Mouse (Mus musculus) hindbrain, embryonic 10.5 days (tissue): ENCODE data around the gene Calml4. TPM values are rescaled to one million over a fixed set of nuclear protein-coding genes. Genes with fewer than 3 reads are reported as not detected.

Experiments
- DNase-seq: peaks from one replicate; pipeline ENCODE4 v3.0.0-alpha.2; 2017; ENCODE audit warnings: low spot score
- H3K27ac ChIP-seq: fragments of 300-500 bp; sonication (generic); 2 replicates; pipeline ENCODE4 v1.5.1; 2016; ENCODE audit warnings: mild to moderate bottlenecking, moderate library complexity
- H3K27me3 ChIP-seq: fragments of 300-500 bp; sonication (generic); 2 replicates; pipeline ENCODE4 v1.6.1; 2016; ENCODE audit warnings: mild to moderate bottlenecking; ENCODE audit not compliant: poor library complexity, insufficient read depth, severe bottlenecking
- H3K36me3 ChIP-seq: fragments of 300-500 bp; sonication (generic); 2 replicates; pipeline ENCODE4 v1.6.1; 2016; ENCODE audit warnings: mild to moderate bottlenecking, moderate library complexity
- H3K4me1 ChIP-seq: fragments of 300-500 bp; sonication (generic); replicated peaks from 2 replicates; pipeline ENCODE4 v1.6.1; 2016; ENCODE audit warnings: mild to moderate bottlenecking
- H3K4me3 ChIP-seq: fragments of 300-500 bp; sonication (generic); 2 replicates; pipeline ENCODE4 v1.5.1; 2016; ENCODE audit warnings: mild to moderate bottlenecking, moderate library complexity
- H3K9me3 ChIP-seq: fragments of 300-500 bp; sonication (generic); 2 replicates; pipeline ENCODE4 v1.6.1; 2016; ENCODE audit warnings: mild to moderate bottlenecking, moderate library complexity
- WGBS: fragments of 180-500 bp; shearing (Covaris S2); methylation state at CpG from one replicate; pipeline ENCODE4 v1.1.7; 2016; 5-methylcytosine and 5-hydroxymethylcytosine counted together
- polyA plus RNA-seq: library from polyadenylated mRNA; unstranded; fragments of >200 nt; fragmentation: Nextera tagmentation; extraction: Ambion mirVana; gene quantifications from 2 replicates; pipeline ENCODE4 v1.2.1, GENCODE M21; 2016

The Calml4 gene
- polyA plus RNA-seq, 1 experiment from 2014 or later: 6.4 TPM

DNA sequence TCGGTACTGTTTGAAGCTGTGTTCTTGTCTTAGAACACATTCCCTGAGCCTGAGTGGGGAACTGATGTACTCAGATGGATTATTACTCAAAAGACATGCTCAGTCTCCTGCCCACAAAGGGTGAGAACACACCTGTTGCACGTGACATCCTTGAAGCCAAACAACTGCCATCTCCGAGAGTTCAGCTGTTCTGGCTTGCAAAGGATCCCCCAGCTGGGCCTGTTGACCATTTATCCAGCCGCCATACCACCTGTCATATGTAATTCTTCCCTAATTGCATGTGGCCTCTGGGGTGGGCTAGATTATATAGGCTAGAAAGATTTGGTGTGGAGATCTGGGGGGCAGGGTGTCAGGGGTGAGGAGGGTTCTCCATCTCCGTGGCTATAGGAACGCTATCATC, 37.1 kb upstream of the Calml4 start:
- Histone ChIP-seq H3K4me3 (no peak overlapping the region), H3K9me3 (no peaks in the 10 kb centered on the region), H3K27me3 (no peaks in the 10 kb centered on the region), H3K4me1 (peaks cover 9% of the 10 kb centered on the region), H3K27ac (no peak overlapping the region), H3K36me3 (no peaks in the 10 kb centered on the region)
- no peak for DNase-seq
- WGBS: 87% methylated on average over 6 of the region's 6 CpGs

DNA sequence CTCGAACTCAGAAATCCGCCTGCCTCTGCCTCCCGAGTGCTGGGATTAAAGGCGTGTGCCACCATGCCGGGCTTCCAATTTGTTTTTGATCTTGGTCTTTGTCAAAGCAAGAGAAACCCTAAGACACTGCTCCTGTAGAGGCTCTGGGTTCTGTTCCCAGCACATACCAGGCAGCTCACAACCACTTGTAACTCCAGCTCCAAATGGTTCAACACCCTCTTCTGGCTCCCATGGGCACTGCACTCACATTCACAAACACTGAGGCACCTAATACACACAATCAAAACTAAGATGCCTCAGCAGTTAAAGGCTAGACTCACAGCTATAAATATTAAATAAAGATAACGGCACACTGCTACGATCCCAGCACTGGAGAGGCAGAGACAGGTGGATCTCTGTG, 36.1 kb upstream of the Calml4 start:
- WGBS: 96% methylated on average over 7 of the region's 7 CpGs

DNA sequence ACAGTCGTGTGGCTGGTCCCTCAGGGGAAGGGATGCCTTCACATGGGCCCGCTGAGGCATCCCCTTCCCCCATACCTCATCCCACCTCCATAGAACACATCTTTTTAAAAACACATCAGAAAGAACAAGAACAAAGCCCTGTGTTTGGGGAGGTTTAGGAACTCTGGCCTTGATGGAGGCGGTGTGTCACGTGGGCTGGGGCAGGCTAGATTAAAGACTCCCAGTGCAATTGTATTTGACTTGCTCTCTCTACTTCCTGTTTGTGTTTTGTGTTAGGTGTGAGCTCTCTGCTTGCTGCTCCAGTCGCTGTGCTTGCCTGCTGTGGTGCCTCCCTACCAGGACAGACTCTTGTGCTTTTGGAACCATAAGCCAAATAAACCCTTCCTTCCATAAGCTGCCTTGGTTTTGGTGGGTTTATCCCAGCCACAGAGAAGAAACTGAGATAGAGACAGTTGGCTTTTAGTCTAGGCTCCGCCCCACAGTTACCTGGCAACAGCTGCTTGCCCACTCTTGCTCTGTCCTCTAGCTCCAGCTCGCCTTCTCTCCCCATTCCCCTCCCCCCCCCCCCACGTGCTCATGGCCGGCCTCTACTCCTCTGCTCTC, 32.0 kb upstream of the Calml4 start:
- no peaks in the 10 kb centered on the region for H3K27me3 ChIP-seq
- peak overlapping the region; percentile 87 for H3K27ac ChIP-seq
- no peaks in the 10 kb centered on the region for H3K36me3 ChIP-seq
- H3K4me3 ChIP-seq: peak overlapping the region; percentile 14; the same call in 1 of the 2 replicates
- no peaks in the 10 kb centered on the region for H3K9me3 ChIP-seq
- 5% methylated on average over 9 of the region's 9 CpGs for WGBS
- peak; percentile 65 for DNase-seq
- peaks cover 42% of the 10 kb centered on the region for H3K4me1 ChIP-seq

More for the DNA sequence above, 36.1 kb upstream of the Calml4 start:
- H3K36me3 ChIP-seq: no peaks in the 10 kb centered on the region
- peaks cover 19% of the 10 kb centered on the region for H3K4me1 ChIP-seq
- no peak overlapping the region for H3K4me3 ChIP-seq
- H3K27me3 ChIP-seq: no peaks in the 10 kb centered on the region
- no peak overlapping the region for H3K27ac ChIP-seq
- no peak for DNase-seq
- H3K9me3 ChIP-seq: no peaks in the 10 kb centered on the region

DNA sequence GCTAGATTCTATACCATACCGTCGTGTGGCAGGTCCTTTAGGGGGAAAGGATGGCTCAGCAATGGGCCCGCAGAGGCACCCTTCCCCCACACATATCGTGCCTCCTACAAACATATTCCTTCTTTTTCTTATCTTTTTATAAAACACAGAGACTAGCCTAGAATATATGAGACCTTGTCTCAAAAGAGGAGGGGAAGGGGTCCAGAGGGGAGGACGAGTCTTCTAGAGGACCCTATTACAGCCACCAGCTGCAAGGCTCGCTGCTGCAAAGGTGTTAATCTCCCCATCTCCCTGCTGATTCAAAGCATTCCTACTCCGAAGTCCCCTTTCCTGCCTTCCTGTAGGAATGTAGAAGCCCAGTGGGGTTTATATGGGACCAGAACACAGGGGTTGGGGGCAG, 31.4 kb upstream of the Calml4 start:
- Histone ChIP-seq H3K36me3 (no peaks in the 10 kb centered on the region), H3K9me3 (no peaks in the 10 kb centered on the region), H3K27me3 (no peaks in the 10 kb centered on the region), H3K4me1 (peaks cover 42% of the 10 kb centered on the region), H3K27ac (peak overlapping the region; percentile 87), H3K4me3 (peak overlapping the region; percentile 14; the same call in 1 of the 2 replicates)
- 6% methylated on average over 7 of the region's 7 CpGs for WGBS
- DNase-seq: no peak

DNA sequence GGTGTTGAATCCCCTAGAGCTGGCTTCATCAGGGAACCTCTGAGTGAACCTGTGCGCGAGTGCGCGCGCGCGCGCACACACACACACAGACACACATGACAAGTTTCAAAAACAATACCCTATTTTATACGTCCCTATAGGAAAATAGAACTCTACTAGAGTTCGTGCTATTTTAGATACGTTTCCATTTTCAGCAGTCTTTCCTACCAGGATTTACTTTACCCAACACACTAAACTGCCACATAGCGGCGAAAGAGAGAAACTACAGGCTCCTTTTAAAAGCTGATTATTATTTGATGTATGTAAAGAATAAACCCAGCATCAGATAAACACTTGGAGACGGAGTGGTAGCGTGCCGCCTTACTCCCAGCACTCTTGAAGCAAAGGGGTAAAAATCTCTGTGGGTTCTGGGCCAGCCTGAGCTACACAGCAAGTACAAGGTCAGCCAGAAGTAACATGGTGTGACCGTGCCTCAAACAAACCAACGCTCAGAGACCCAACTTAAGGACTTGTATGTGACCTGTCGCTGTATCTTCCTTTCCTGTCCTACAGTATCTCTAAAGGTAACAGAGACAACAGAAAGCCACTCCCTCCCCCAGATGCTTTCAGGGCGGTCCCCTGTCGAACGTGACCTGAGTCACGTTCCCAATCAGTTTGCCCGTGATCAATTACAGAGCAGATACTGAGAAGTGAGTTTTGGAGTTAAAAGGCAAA, 29.8 kb upstream of the Calml4 start:
- no peaks in the 10 kb centered on the region for H3K36me3 ChIP-seq

DNA sequence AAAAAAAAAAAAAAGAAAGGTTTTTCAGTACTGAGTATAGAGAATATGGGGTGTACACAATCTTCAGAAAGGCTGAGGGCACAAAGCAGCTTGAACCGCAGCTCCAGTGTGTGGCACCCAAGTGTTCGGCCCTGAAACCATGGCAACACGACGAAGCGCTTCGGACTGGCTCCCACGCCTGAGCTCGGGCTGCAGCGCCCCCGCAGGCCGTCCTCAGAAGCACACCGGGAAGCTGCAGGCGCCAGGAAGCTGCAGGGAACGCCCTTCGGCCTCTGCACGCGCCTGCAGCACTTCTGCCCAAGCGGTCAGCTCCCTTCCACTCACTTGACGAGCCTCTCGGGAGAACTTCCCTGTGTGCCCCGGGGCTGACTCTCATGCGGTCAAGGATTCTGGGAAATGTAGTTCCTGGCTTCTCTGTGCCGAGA, 29.2 kb upstream of the Calml4 start:
- Histone ChIP-seq H3K4me1 (peaks cover 42% of the 10 kb centered on the region), H3K4me3 (peak overlapping the region; percentile 43), H3K27ac (peak overlapping the region; percentile 81), H3K9me3 (no peaks in the 10 kb centered on the region), H3K27me3 (no peaks in the 10 kb centered on the region), H3K36me3 (no peaks in the 10 kb centered on the region)
- DNase-seq: peak; percentile 99
- 0% methylated on average over 23 of the region's 23 CpGs for WGBS

More for the DNA sequence above, 29.8 kb upstream of the Calml4 start:
- no peaks in the 10 kb centered on the region for H3K9me3 ChIP-seq
- DNase-seq: peak; percentile 44
- H3K4me1 ChIP-seq: peaks cover 42% of the 10 kb centered on the region
- peak overlapping the region; percentile 43 for H3K4me3 ChIP-seq
- 7% methylated on average over 24 of the region's 24 CpGs for WGBS
- no peaks in the 10 kb centered on the region for H3K27me3 ChIP-seq
- peak overlapping the region; percentile 81 for H3K27ac ChIP-seq

DNA sequence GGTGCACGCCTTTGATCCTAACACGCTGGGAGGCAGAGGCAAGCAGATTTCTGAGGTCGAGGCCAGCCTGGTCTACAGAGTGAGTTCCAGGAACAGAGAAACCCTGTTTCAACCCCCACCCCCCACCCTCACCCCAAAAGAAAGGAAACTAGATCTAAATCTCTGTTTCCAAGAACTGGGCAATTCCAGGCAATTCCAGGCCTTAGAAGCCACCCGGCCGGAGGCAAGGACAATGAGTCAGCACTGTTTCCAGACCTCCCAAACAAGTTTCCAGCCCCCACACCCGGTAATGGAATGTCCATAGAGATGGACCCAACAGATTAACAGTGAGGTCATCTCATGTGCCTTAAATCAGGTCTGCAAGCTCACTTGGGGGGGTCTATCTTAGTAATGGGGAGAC, 28.0 kb upstream of the Calml4 start:
- no peak for DNase-seq
- no peaks in the 10 kb centered on the region for H3K36me3 ChIP-seq
- H3K27me3 ChIP-seq: no peaks in the 10 kb centered on the region
- peaks cover 42% of the 10 kb centered on the region for H3K4me1 ChIP-seq
- no peak overlapping the region for H3K27ac ChIP-seq
- 83% methylated on average over 6 of the region's 6 CpGs for WGBS
- H3K9me3 ChIP-seq: no peaks in the 10 kb centered on the region
- no peak overlapping the region for H3K4me3 ChIP-seq

DNA sequence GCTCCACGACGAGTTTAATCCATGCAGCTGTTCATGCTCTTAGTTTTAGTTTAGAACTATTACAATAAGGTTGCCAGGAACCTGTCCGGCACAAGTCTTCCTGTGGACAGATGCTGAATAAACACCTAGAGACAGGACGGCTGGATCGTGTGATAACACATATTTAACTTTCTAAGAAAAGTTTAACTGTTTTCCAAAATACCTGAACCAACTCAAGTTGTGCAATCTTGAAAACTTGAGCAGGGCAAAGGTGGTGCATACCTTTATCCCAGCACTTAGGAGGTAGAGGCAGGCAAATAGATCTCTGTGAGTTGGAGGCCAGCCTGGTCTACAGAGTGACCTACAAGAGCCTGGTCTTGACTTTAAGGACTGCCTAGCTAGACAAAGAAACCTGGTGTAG, 23.0 kb upstream of the Calml4 start:
- no peak for DNase-seq
- Histone ChIP-seq H3K4me1 (peaks cover 30% of the 10 kb centered on the region), H3K27ac (no peak overlapping the region), H3K4me3 (no peak overlapping the region), H3K9me3 (no peaks in the 10 kb centered on the region), H3K27me3 (no peaks in the 10 kb centered on the region), H3K36me3 (no peaks in the 10 kb centered on the region)
- WGBS: 87% methylated on average over 5 of the region's 5 CpGs

DNA sequence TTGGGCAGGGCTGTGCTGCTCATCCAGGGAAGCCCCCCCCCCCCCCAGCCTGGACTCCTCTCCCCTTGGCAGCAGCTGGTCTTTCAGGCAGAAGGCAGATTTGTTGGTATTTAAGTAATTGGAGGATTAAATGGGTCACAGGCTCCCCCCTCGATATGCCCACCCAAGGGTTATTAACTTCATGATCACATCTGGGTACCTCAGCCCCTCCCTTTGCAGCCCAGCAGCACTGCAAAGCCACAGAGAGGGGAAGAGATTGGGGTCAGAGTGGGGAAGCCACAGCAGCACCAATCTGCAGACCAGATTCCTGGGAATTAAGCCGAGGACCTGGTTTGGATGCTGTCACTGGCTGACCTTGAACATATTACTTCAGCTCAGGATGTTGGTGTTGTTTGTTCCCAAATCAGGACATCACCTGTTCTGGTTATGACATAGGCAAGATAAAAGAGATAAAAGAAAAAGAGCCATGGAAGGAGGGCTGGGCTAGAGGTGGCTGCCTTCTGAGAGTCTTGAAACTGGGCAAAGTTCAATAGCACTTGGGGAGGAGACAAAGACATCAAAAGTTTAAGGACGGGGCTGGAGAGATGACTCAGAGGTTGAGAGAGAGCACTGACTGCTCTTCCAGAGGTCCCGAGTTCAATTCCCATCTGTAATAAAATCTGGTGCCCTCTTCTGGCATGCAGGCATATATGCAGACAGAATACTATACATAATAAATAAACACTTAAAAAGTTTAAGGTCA, 22.0 kb upstream of the Calml4 start:
- H3K9me3 ChIP-seq: no peaks in the 10 kb centered on the region
- H3K27me3 ChIP-seq: 0 out of 2 replicates have a peak, but pooled peaks cover 3% of the 10 kb centered on the region
- no peaks in the 10 kb centered on the region for H3K36me3 ChIP-seq
- WGBS: 60% methylated on average over 4 of the region's 4 CpGs
- H3K27ac ChIP-seq: no peak overlapping the region
- H3K4me3 ChIP-seq: no peak overlapping the region
- no peak for DNase-seq
- peaks cover 39% of the 10 kb centered on the region for H3K4me1 ChIP-seq

DNA sequence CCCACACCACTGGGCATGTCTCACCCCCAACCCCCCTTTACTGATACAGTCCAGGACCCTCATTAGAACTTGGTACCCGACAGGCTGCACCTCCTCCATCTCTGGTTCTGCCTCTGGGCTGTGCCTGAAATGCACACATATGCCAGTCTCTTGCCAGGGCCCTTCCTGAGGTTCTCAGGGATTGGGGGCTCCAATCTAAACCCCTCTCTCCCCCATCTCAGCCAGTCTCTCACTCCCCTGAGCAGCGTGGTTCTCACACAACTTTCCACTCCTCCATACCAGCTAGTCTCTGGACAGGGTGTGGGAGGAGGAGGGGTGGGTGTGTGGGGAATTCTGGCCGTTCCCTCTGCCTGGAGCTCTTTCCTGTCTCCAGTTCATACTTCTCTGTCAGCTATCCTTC, 20.3 kb upstream of the Calml4 start:
- Histone ChIP-seq H3K27me3 (0 out of 2 replicates have a peak, but pooled peaks cover 3% of the 10 kb centered on the region), H3K4me1 (peaks cover 43% of the 10 kb centered on the region), H3K9me3 (no peaks in the 10 kb centered on the region), H3K27ac (peak overlapping the region; percentile 93), H3K4me3 (peak overlapping the region; percentile 64; the same call in 1 of the 2 replicates), H3K36me3 (no peaks in the 10 kb centered on the region)
- 58% methylated on average over 3 of the region's 3 CpGs for WGBS
- DNase-seq: no peak

DNA sequence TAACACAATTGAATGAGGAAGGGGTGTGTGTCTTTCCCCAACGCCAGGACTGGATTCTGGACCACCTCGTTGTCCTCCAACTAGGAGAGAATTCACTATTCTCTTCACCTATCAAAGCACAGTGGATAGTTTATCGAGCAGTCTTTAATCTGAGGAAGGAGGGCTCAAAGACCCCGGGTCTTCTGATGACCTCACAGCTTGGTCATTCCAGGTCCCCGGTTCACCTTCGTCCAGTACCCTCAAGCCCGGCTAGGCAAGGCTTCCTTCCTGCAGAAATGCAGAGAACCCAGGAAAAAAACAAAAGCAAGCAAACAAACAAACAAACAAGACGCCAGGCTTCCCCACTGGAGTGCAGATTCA, 19.8 kb upstream of the Calml4 start:
- 20% methylated on average over 8 of the region's 8 CpGs for WGBS
- H3K4me1 ChIP-seq: peaks cover 43% of the 10 kb centered on the region
- H3K27ac ChIP-seq: peak overlapping the region; percentile 93
- H3K4me3 ChIP-seq: peak overlapping the region; percentile 64
- H3K36me3 ChIP-seq: no peaks in the 10 kb centered on the region
- no peaks in the 10 kb centered on the region for H3K9me3 ChIP-seq
- 0 out of 2 replicates have a peak, but pooled peaks cover 3% of the 10 kb centered on the region for H3K27me3 ChIP-seq
- no peak for DNase-seq

DNA sequence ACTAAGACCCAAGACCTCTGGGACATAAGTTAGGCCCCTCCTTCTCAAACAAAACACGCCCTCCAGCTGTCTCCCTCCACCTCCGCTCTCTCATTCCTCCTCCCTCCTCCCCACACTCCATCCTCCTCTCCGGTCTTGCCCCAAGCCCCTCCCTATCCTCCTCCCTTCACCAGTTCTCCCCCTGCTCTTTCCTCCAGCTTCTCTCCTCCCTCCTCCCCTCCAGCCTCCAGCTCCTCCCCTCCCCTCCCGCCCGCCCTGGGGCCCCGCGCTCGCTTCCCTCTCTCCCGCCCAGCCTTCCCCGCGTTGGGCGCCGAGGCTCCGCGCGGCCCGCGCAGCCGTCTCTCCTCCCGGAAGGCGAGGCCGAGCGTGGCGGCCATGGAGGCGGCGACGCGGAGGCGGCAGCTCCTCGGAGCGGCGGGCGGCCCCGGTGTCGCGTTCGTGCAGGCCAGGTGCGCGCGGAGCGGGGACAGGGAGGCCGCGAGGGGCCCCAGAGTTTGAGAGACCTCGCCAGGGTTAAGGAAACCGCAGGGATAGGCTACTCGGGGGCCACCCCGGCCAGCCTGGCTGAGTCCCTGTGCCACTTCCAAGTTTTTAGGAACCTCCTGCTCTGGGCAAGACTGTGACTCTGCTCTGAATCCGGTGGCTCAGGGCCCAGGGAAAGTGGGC, 19.2 kb upstream of the Calml4 start, which contains the start of gene Cln6:
Gene Cln6, plus strand, starts transcription at position 280 of the 666 bp plus-strand sequence.
- H3K36me3 ChIP-seq: no peaks in the 10 kb centered on the region
- no peaks in the 10 kb centered on the region for H3K9me3 ChIP-seq
- H3K27me3 ChIP-seq: 0 out of 2 replicates have a peak, but pooled peaks cover 3% of the 10 kb centered on the region
- H3K4me3 ChIP-seq: peak within 1 kb of the TSS; percentile 64
- 1% methylated on average over 48 of the region's 48 CpGs for WGBS
- H3K27ac ChIP-seq: peak within 1 kb of the TSS; percentile 93
- H3K4me1 ChIP-seq: peaks cover 43% of the 10 kb centered on the region
- DNase-seq: peak; percentile 82
